Mouse (Mus musculus) ES-Bruce4 (cell line): ENCODE results near the gene Xirp2. TPM values are rescaled to one million over a fixed set of nuclear protein-coding genes. Genes with fewer than 3 reads are reported as not detected.

Experiments
- H3K27ac ChIP-seq: 2 replicates; pipeline ENCODE4 v1.5.1; 2012; ENCODE audit warnings: low read length, inconsistent platforms; ENCODE audit not compliant: insufficient read depth
- H3K27me3 ChIP-seq: 2 replicates; pipeline ENCODE4 v1.6.1; 2012; ENCODE audit warnings: mild to moderate bottlenecking, low read length, inconsistent platforms; ENCODE audit not compliant: control insufficient read depth, poor library complexity, insufficient read depth, severe bottlenecking
- H3K36me3 ChIP-seq: 2 replicates; pipeline ENCODE4 v1.6.1; 2012; ENCODE audit warnings: inconsistent platforms, mild to moderate bottlenecking, low read length, moderate library complexity; ENCODE audit not compliant: control insufficient read depth, poor library complexity, insufficient read depth, severe bottlenecking
- H3K4me1 ChIP-seq: one replicate; pipeline ENCODE4 v1.8.1; 2011; ENCODE audit warnings: low read length; ENCODE audit not compliant: control insufficient read depth, insufficient read depth
- H3K4me3 ChIP-seq: 2 replicates; pipeline ENCODE4 v1.5.1; 2011; ENCODE audit warnings: low read depth, mild to moderate bottlenecking, low read length
- H3K9ac ChIP-seq: 2 replicates; pipeline ENCODE4 v1.6.1; 2012; ENCODE audit warnings: low read depth, mild to moderate bottlenecking, inconsistent platforms; ENCODE audit not compliant: poor library complexity, severe bottlenecking
- H3K9me3 ChIP-seq: replicated peaks from 2 replicates; pipeline ENCODE4 v1.6.1; 2012; ENCODE audit warnings: mild to moderate bottlenecking, low read length, inconsistent platforms; ENCODE audit not compliant: control insufficient read depth, poor library complexity, insufficient read depth, severe bottlenecking
- CTCF ChIP-seq: IDR thresholded peaks from one replicate; pipeline ENCODE4 v1.8.1; 2011; ENCODE audit warnings: low read depth, low read length
- EP300 ChIP-seq: IDR thresholded peaks from 2 replicates; pipeline ENCODE4 v1.6.1; 2011; ENCODE audit warnings: low read depth, low read length; ENCODE audit not compliant: insufficient read depth
- POLR2A ChIP-seq: IDR thresholded peaks from one replicate; pipeline ENCODE4 v1.8.1; 2011; ENCODE audit warnings: low read length; ENCODE audit not compliant: insufficient read depth
- polyA plus RNA-seq: library from polyadenylated mRNA; stranded (reverse); fragments of >200 nt; gene quantifications from 2 replicates; pipeline ENCODE4 v1.2.4, GENCODE M21; 2011; ENCODE audit warnings: low read depth; ENCODE audit not compliant: missing spikeins, insufficient read depth, insufficient read length

Xirp2 gene
- polyA plus RNA-seq, 1 experiment = not detected

- Histone ChIP-seq H3K4me3 (no peak overlapping the region), H3K36me3 (no peaks in the 10 kb centered on the region), H3K9ac (no peak overlapping the region), H3K27me3 (no peaks in the 10 kb centered on the region), H3K27ac (no peak overlapping the region), H3K9me3 (no peaks in the 10 kb centered on the region), H3K4me1 (no peaks in the 10 kb centered on the region)
- TF ChIP-seq EP300 (no peak), CTCF (no peak), POLR2A (no peak)
Measured at GRCm38 (mm10) chr2:67516405-67516804, 70.6 kb downstream of the Xirp2 start.

- no peak overlapping the region for H3K4me3 ChIP-seq
- H3K9me3 ChIP-seq = no peaks in the 10 kb centered on the region
- TF ChIP-seq EP300 = no peak
- TF ChIP-seq POLR2A = no peak
- no peak for TF ChIP-seq CTCF
- no peaks in the 10 kb centered on the region for H3K4me1 ChIP-seq
- H3K9ac ChIP-seq = no peak overlapping the region
- no peak overlapping the region for H3K27ac ChIP-seq
- no peaks in the 10 kb centered on the region for H3K27me3 ChIP-seq
- H3K36me3 ChIP-seq = no peaks in the 10 kb centered on the region
Measured at GRCm38 (mm10) chr2:67535347-67535746, 89.5 kb downstream of the Xirp2 start.

- Histone ChIP-seq H3K4me3 (no peak overlapping the region), H3K36me3 (no peaks in the 10 kb centered on the region), H3K9ac (no peak overlapping the region), H3K27ac (no peak overlapping the region), H3K9me3 (no peaks in the 10 kb centered on the region), H3K4me1 (no peaks in the 10 kb centered on the region), H3K27me3 (no peaks in the 10 kb centered on the region)
- TF ChIP-seq POLR2A (no peak), EP300 (no peak), CTCF (no peak)
Measured at GRCm38 (mm10) chr2:67539426-67539825, 93.6 kb downstream of the Xirp2 start.

- TF ChIP-seq EP300 = no peak
- no peak for TF ChIP-seq POLR2A
- TF ChIP-seq CTCF = no peak
- no peaks in the 10 kb centered on the region for H3K36me3 ChIP-seq
- H3K9ac ChIP-seq = no peak overlapping the region
- H3K27me3 ChIP-seq = no peaks in the 10 kb centered on the region
- no peak overlapping the region for H3K4me3 ChIP-seq
- no peaks in the 10 kb centered on the region for H3K9me3 ChIP-seq
- no peaks in the 10 kb centered on the region for H3K4me1 ChIP-seq
- no peak overlapping the region for H3K27ac ChIP-seq
Measured at GRCm38 (mm10) chr2:67541957-67542696, 96.3 kb downstream of the Xirp2 start.

- no peaks in the 10 kb centered on the region for H3K9me3 ChIP-seq
- no peaks in the 10 kb centered on the region for H3K4me1 ChIP-seq
- no peaks in the 10 kb centered on the region for H3K27me3 ChIP-seq
- no peak for TF ChIP-seq CTCF
- no peak for TF ChIP-seq EP300
- TF ChIP-seq POLR2A = no peak
- no peak overlapping the region for H3K9ac ChIP-seq
- no peak overlapping the region for H3K4me3 ChIP-seq
- no peaks in the 10 kb centered on the region for H3K36me3 ChIP-seq
- H3K27ac ChIP-seq = no peak overlapping the region
Measured at GRCm38 (mm10) chr2:67544426-67544825, 98.6 kb downstream of the Xirp2 start.

- Histone ChIP-seq H3K27ac (no peak overlapping the region), H3K9me3 (no peaks in the 10 kb centered on the region), H3K27me3 (no peaks in the 10 kb centered on the region), H3K4me1 (no peaks in the 10 kb centered on the region), H3K9ac (peak overlapping the region; percentile 66), H3K36me3 (no peaks in the 10 kb centered on the region), H3K4me3 (peak overlapping the region; percentile 91)
- TF ChIP-seq POLR2A = no peak
- peak; percentile 31 for TF ChIP-seq CTCF
Measured at GRCm38 (mm10) chr2:67564851-67565479, 119.2 kb downstream of the Xirp2 start.
